In genomic region chr1:193129786-193130455, GRCm38 (mm10) we compare ENCODE assay signal across 8 mouse cellular contexts. TPM values are rescaled to one million over a fixed set of nuclear protein-coding genes. Genes with fewer than 3 reads are reported as not detected.
DNase-seq lines count a peak whose midpoint lies in the region; ATAC-seq and TF ChIP-seq lines count a peak whose summit lies in the region.

Gene Diexf, minus strand, starts transcription at chr1:193130272.

- H3K9ac ChIP-seq in kidney, embryonic 14.5 days (ENCODE audit: low read depth, low read length), result peak within 1 kb of the TSS; percentile 86
- peak within 1 kb of the TSS; percentile 84 for H3K9ac ChIP-seq in limb, embryonic 15.5 days

- H3K9me3 ChIP-seq in kidney, embryonic 14.5 days (ENCODE audit: control insufficient read depth, low read length), result no peaks in the 10 kb centered on the region
- H3K9me3 ChIP-seq in limb, embryonic 15.5 days, result no peaks in the 10 kb centered on the region

- peak within 1 kb of the TSS; percentile 94 for H3K4me3 ChIP-seq in bone marrow macrophage, adult 2 months (ENCODE audit: insufficient read depth, low read length)
- H3K4me3 ChIP-seq in embryonic fibroblast, embryonic 13.5 days (ENCODE audit: insufficient read depth, low read length), result peak within 1 kb of the TSS; percentile 77
- H3K4me3 ChIP-seq in kidney, embryonic 14.5 days (ENCODE audit: low read length), result peak within 1 kb of the TSS; percentile 98
- peak within 1 kb of the TSS; percentile 99 for H3K4me3 ChIP-seq in limb, embryonic 15.5 days

- peaks cover 23% of the 10 kb centered on the region for H3K36me3 ChIP-seq in kidney, embryonic 14.5 days (ENCODE audit: control insufficient read depth, insufficient read depth, low read length)
- H3K36me3 ChIP-seq in limb, embryonic 15.5 days, result peaks cover 21% of the 10 kb centered on the region

- peak within 1 kb of the TSS; percentile 59 for H3K27ac ChIP-seq in bone marrow macrophage, adult 2 months (ENCODE audit: insufficient read depth, low read depth, low read length)
- H3K27ac ChIP-seq in embryonic fibroblast, embryonic 13.5 days (ENCODE audit: insufficient read depth, low read length), result no peak within 1 kb of the TSS; the same call in 1 of the 2 replicates
- H3K27ac ChIP-seq in kidney, embryonic 14.5 days (ENCODE audit: low read depth, low read length), result no peak within 1 kb of the TSS
- H3K27ac ChIP-seq in limb, embryonic 15.5 days, result peak within 1 kb of the TSS; percentile 0; the same call in 1 of the 2 replicates

- peak; percentile 56 for TF ChIP-seq CTCF in bone marrow macrophage, adult 2 months (IDR thresholded peaks at IDR 0.05; ENCODE audit: low read depth, low read length)
- peak; percentile 86 for TF ChIP-seq CTCF in embryonic fibroblast, embryonic 13.5 days (IDR thresholded peaks at IDR 0.05; ENCODE audit: borderline replicate concordance, insufficient read depth, low read length)

- ATAC-seq in kidney, embryonic 14.5 days (ENCODE audit: low FRiP score, low TSS enrichment), result peak; percentile 94
- ATAC-seq in limb, embryonic 15.5 days (ENCODE audit: insufficient number of reproducible peaks, low FRiP score, low TSS enrichment, low read depth), result peak; percentile 72

- DNase-seq in A20 (ENCODE audit: low read depth, low spot score), result peak; percentile 97
- DNase-seq in heart, adult 9 months (ENCODE audit: low spot score in 2 of 2), result peak; percentile 93 to 95
- peak; percentile 88 to 92 for DNase-seq in monocyte, adult 2 months (ENCODE audit: low read depth in 1 of 2, low spot score in 2 of 2)
- peak; percentile 93 to 95 for DNase-seq in spleen, postnatal 36 days (ENCODE audit: low spot score in 2 of 2)

- H3K27me3 ChIP-seq in kidney, embryonic 14.5 days (ENCODE audit: control insufficient read depth, insufficient read depth, low read length), result no peaks in the 10 kb centered on the region
- H3K27me3 ChIP-seq in limb, embryonic 15.5 days, result no peaks in the 10 kb centered on the region

- no peak for TF ChIP-seq POLR2A in bone marrow macrophage, adult 2 months (IDR thresholded peaks at IDR 0.05; ENCODE audit: borderline replicate concordance, low read depth, low read length)
- peak; percentile 92 for TF ChIP-seq POLR2A in embryonic fibroblast, embryonic 13.5 days (IDR thresholded peaks at IDR 0.05; ENCODE audit: low read depth, low read length)

- under 1% methylated on average over 61 of the region's 61 CpGs for WGBS in kidney, embryonic 14.5 days
- WGBS in limb, embryonic 15.5 days, result under 1% methylated on average over 60 of the region's 61 CpGs

- peaks cover 12% of the 10 kb centered on the region for H3K4me1 ChIP-seq in bone marrow macrophage, adult 2 months (ENCODE audit: control insufficient read depth, insufficient read depth, low read length)
- peaks cover 2% of the 10 kb centered on the region; the same call in 1 of the 2 replicates for H3K4me1 ChIP-seq in embryonic fibroblast, embryonic 13.5 days (ENCODE audit: control insufficient read depth, insufficient read depth, low read length)
- H3K4me1 ChIP-seq in kidney, embryonic 14.5 days (ENCODE audit: control insufficient read depth, insufficient read depth, low read length), result peaks cover 9% of the 10 kb centered on the region
- H3K4me1 ChIP-seq in limb, embryonic 15.5 days, result peaks cover 12% of the 10 kb centered on the region

- peak within 1 kb of the TSS; percentile 60 for H3K4me2 ChIP-seq in kidney, embryonic 14.5 days (replicated peaks; ENCODE audit: low read depth, low read length)
- H3K4me2 ChIP-seq in limb, embryonic 15.5 days, result peak within 1 kb of the TSS; percentile 63

RNA-seq across cellular contexts. Expression of gene Diexf, which starts in this region (rescaled TPM):
- polyA plus RNA-seq in bone marrow macrophage, adult 2 months (2012; ENCODE audit: insufficient read depth, insufficient read length, missing spikeins), result 9.8 and 14.3 TPM in 2 replicates
- 22.3 and 25.4 TPM in 2 replicates for polyA plus RNA-seq in embryonic fibroblast, embryonic 13.5 days (2011; ENCODE audit: insufficient read length, low read depth, missing spikeins)
- polyA plus RNA-seq in kidney, embryonic 14.5 days (2014; fragmentation: Nextera tagmentation; extraction: Ambion mirVana), result 9.0 and 11.0 TPM in 2 replicates
- polyA plus RNA-seq in limb, embryonic 15.5 days (2015; fragmentation: Nextera tagmentation; extraction: Ambion mirVana), result 7.3 and 10.3 TPM in 2 replicates

Comparison
In these comparisons a context has a peak if more than half of its experiments do, and no peak if none do; other contexts are left out.
1. H3K27ac ChIP-seq: peak in bone marrow macrophage, adult 2 months (single experiment) and limb, embryonic 15.5 days (single experiment); none in embryonic fibroblast, embryonic 13.5 days (single experiment) and kidney, embryonic 14.5 days (single experiment).
2. Peak in every context shown above with its lines, with median percentiles within 50 percentile points of each other: DNase-seq and H3K4me3 ChIP-seq.